Mouse (Mus musculus): ENCODE results near the gene T2.

The T2 gene

GRCm38 (mm10) chr17:8416865-8417264 lies 61.1 kb downstream of the T2 start:
- DNase-seq (ENCODE audit: extremely low spot score, low spot score): no peak

DNA sequence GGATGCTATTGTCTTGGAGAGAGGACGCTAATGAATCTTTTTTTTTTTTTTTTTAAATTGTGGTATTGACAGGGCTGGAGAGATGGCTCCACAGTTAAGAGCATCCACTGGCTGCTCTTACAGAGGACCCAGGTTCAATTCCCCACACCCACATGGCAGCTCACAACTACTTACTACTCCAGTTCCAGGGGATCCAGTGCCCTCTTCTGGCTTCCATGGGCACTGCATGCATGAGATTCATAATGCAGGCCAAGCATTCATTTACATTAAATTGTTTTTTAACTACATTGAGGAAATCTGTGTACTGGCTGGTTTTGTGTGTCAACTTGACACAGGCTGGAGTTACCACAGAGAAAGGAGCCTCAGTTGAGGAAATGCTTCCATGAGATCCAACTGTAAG lies 64.9 kb downstream of the T2 start:
- no peak for DNase-seq (ENCODE audit: extremely low spot score, low spot score)

DNA sequence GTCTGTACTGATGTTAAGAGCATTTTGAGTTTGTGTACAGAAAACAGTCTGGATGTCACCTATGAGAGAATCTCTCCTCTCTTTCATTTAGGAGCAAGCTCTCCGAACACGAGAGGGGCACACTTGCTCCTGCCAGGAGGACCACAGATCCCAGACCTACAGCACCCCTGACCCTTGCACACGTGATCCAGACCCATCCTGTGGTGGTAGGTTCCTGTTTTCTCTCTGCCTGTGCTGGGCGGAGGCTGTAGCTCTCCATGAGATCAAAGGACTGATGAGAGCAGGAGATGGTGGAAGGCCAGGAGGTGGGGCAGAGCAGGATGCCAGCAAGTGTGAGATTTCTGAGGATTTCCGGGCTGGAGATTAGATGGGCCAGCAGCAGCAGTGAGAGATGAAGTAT lies 65.7 kb downstream of the T2 start:
- no peak for DNase-seq (ENCODE audit: extremely low spot score, low spot score)

DNA sequence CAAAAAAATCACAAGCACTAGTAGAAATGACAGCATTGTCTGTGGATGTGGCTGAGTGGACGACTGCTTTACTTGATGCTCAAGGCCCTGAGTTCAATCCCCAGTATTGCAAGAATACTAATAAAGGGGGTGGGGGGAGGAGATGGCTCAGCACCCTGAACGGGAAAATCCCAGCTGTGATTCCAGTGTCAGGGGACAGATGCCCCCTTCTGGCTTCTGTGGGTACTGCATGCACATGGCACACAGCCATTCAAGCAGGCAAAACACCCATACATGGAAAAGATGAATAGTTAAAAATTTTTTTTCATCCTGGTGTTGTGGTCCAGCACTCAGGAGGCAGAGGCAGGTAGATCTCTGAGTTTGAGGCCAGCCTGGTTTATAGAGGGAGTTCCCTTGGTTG lies 67.5 kb downstream of the T2 start:
- DNase-seq (ENCODE audit: extremely low spot score, low spot score): peak; percentile 45

DNA sequence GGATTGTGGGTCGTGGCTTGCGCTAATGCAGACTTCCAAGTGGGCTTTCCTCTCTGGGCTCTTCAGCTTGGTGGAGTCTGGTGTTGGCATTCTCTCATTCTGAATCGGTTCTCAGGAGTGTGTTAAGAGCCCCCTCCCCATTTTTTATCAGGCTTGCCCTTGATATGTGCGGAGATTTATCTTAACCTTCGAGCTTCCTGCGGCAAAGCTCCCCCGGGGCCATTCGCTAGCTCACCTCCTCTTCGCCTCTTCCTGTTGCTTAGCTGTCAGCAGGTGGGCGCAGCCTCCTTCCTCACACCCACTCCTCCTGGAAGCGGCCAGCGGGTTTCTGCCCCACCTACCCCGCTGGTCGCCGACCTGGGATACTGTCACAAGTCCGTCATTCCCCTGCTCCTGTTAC lies 73.6 kb downstream of the T2 start:
- peak; percentile 36 for DNase-seq (ENCODE audit: extremely low spot score, low spot score)

GRCm38 (mm10) chr17:8429896-8430295 lies 74.1 kb downstream of the T2 start:
- peak; percentile 31 for DNase-seq (ENCODE audit: extremely low spot score, low spot score)

- DNase-seq (ENCODE audit: extremely low spot score, low spot score): peak; percentile 36
These were observed 76.5 kb downstream of the T2 start for GRCm38 (mm10) chr17:8432179-8432800.

DNA sequence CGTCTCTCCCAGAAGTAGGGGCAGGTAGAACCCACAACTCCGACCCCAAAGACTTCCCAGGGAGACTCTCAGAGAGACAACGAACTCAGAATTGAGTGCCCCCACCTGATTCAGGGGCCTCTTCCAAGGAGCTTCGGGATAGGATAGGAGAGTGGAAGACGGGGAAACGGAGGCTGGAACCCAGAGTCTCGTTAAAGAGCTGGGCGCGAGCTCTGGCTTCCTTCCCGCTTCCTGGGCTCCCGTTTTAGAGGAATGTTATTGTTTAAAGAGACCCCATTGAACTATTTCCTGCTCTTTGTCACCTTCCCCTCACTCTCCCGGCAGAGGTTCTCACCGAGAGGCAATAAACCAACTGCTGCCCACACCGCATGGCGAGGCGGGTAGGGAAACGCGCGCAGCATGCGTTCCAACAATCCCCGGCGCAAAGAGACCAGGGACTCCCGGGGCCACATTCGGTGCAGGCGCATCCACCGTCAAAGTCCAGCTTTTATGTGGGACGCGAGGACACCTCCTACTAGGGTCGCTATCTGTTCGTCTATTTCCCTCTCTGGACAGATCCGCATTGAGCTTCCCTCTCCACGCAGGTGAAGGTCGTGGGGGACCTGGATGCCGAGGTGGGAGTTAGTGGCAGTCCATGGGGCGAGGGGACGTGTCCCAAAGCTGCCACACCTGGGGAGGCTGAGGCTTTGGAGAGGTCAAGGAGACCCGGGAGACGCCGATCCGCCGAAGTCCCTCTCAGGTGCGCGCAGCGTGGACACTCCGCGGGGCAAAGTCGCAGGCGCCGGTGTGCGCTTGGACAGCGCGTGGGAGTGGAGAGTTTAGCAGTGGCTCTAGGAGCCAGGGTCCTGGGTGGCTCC lies 77.6 kb downstream of the T2 start:
- DNase-seq (ENCODE audit: extremely low spot score, low spot score): peak; percentile 60

GRCm38 (mm10) chr17:8433978-8434960 lies 78.5 kb downstream of the T2 start, which contains the start of gene T:
Gene T (plus strand): TSS chr17:8434423.
- peak; percentile 54 for DNase-seq (ENCODE audit: extremely low spot score, low spot score)

GRCm38 (mm10) chr17:8436184-8436583 lies 80.4 kb downstream of the T2 start:
- DNase-seq (ENCODE audit: extremely low spot score, low spot score): no peak

- DNase-seq (ENCODE audit: extremely low spot score, low spot score): no peak
These were observed 88.3 kb downstream of the T2 start for GRCm38 (mm10) chr17:8444062-8444461.

GRCm38 (mm10) chr17:8447676-8448192 lies 91.9 kb downstream of the T2 start:
- peak; percentile 40 for DNase-seq (ENCODE audit: extremely low spot score, low spot score)

DNA sequence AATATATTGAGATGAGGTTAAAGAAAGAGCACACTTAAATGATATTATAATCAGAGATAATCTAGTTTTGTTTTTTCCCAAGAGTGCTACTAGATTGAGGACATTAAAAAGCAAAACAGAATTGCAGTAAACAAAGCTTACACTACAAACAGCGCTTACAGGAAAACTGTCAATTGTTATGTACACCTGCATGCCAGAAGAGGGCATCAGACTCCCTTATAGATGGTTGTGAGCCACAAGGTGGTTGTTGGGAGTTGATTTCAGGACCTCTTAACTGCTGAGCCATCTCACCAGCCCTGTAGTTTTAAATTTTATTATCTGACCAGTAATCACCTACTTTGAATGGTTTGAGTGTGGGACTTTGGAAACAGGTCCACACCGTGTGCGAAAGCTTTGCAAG lies 92.5 kb downstream of the T2 start:
- no peak for DNase-seq (ENCODE audit: extremely low spot score, low spot score)

- no peak for DNase-seq (ENCODE audit: extremely low spot score, low spot score)
These were observed 99.4 kb downstream of the T2 start for GRCm38 (mm10) chr17:8455196-8455595.

GRCm38 (mm10) chr17:8455601-8456000 lies 99.8 kb downstream of the T2 start:
- DNase-seq (ENCODE audit: extremely low spot score, low spot score): no peak

DNA sequence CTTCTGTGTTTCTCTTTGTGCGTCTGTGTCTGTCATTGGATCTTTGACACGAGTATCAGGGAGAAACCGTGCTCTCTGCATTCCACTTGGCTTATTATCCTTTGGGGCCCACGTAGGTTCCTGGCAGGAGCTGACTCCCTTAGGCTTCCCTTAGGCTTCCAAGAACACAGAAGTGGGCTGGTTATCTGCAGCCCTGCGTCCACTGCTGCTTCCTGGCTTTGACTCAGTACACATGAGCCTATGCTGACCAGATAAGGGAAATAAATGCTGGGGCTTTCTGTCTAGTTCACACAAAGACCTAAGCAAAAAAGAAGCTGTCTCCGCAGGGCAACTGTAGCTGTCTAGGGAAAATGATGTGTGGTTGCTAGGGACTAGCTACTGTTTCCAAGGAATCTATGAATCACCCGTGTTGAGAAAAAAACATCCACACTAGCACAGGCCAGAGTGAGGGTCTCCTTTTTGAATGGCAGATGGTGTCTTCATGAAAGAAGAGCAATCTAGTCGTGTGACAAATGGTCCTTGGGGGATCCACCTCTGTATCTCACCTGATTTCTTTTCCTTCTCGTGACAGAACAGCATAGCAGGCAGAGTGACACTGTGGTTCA lies 101.2 kb downstream of the T2 start:
- DNase-seq (ENCODE audit: extremely low spot score, low spot score): no peak

GRCm38 (mm10) chr17:8461568-8461967 lies 105.8 kb downstream of the T2 start:
- DNase-seq (ENCODE audit: extremely low spot score, low spot score): peak; percentile 59

GRCm38 (mm10) chr17:8463482-8464128 lies 107.8 kb downstream of the T2 start:
- DNase-seq (ENCODE audit: extremely low spot score, low spot score): peak; percentile 70

DNA sequence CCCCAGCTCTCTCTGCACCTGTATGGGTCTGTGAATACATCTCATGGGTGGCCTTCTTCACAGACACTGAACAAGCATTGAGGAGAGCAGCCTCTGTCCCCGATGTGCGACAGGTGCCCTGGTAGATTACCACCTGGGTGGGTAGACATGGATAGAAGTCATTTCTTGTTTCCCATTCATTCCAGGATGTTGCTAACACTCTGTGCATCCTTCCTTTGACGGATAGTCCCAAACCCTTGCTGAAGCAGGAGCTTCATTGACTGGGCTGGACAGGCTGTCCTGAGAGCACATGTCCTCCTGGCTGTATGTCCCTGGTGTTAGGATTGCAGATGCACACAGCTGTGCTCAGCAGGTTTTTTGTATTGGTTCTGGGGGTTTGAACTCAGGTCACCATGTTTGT lies 112.0 kb downstream of the T2 start:
- no peak for DNase-seq (ENCODE audit: extremely low spot score, low spot score)

- DNase-seq (ENCODE audit: extremely low spot score, low spot score): peak; percentile 91
These were observed 113.0 kb downstream of the T2 start for GRCm38 (mm10) chr17:8468716-8469344.
